Mouse (Mus musculus) lung, embryonic 15.5 days (tissue): ENCODE data around the gene Ephb6. TPM values are rescaled to one million over a fixed set of nuclear protein-coding genes. Genes with fewer than 3 reads are reported as not detected.

Experiments used
- ATAC-seq: fragments of 200-750 bp; cut with Nextera tagmentation; 2 replicates; pipeline ENCODE4 v1.8.0; 2017; ENCODE audit warnings: moderate number of reproducible peaks, borderline replicate concordance; ENCODE audit not compliant: low FRiP score, low TSS enrichment; ENCODE audit errors: extremely low read depth
- H3K27ac ChIP-seq: fragments of 300-500 bp; sonication (generic); 2 replicates; pipeline ENCODE4 v1.5.1; 2015; ENCODE audit warnings: moderate library complexity, mild to moderate bottlenecking, inconsistent platforms
- H3K27me3 ChIP-seq: fragments of 300-500 bp; sonication (generic); 2 replicates; pipeline ENCODE4 v1.6.1; 2015; ENCODE audit warnings: inconsistent platforms
- H3K36me3 ChIP-seq: fragments of 300-500 bp; sonication (generic); 2 replicates; pipeline ENCODE4 v1.6.1; 2015; ENCODE audit warnings: inconsistent platforms
- H3K4me1 ChIP-seq: fragments of 300-500 bp; sonication (generic); 2 replicates; pipeline ENCODE4 v1.6.1; 2015; ENCODE audit warnings: inconsistent platforms
- H3K4me2 ChIP-seq: fragments of 300-500 bp; sonication (generic); 2 replicates; pipeline ENCODE4 v1.6.1; 2015; ENCODE audit warnings: inconsistent platforms, mild to moderate bottlenecking, moderate library complexity
- H3K4me3 ChIP-seq: fragments of 300-500 bp; sonication (generic); 2 replicates; pipeline ENCODE4 v1.5.1; 2015; ENCODE audit warnings: mild to moderate bottlenecking, inconsistent platforms
- H3K9ac ChIP-seq: fragments of 300-500 bp; sonication (generic); 2 replicates; pipeline ENCODE4 v1.6.1; 2015; ENCODE audit warnings: inconsistent platforms
- H3K9me3 ChIP-seq: fragments of 300-500 bp; sonication (generic); 2 replicates; pipeline ENCODE4 v1.6.1; 2016; ENCODE audit warnings: inconsistent platforms
- WGBS: fragments of 180-500 bp; shearing (Covaris S2); methylation state at CpG from one replicate; pipeline ENCODE4 v1.1.7; 2015; 5-methylcytosine and 5-hydroxymethylcytosine counted together
- polyA plus RNA-seq: library from polyadenylated mRNA; unstranded; fragments of >200 nt; fragmentation: Nextera tagmentation; extraction: Ambion mirVana; gene quantifications from 2 replicates; pipeline ENCODE4 v1.2.1, GENCODE M21; 2015

The Ephb6 gene
- polyA plus RNA-seq, 1 experiment from 2014 or later: 14.5 TPM

DNA sequence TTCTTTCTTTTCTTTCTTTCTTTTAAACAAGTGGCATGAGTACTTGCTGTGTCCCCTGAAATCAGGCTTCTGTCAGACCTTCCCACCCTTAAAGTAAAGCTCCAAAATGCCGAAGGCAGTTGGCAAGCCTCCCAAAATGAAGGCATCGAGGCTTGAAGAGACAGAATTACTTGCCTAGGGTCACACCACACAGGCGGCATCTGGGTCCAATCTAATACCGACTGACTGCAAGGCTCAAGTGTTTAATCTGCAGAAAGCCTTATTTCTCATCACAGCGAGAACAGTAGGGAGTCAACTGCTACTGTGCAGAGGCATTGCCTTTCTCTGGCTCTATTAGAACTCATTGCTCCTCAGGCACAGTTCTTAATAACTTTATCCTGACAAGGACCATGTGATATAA lies 28.0 kb upstream of the Ephb6 start:
- ATAC-seq: no peak
- Histone ChIP-seq H3K4me2 (no peak overlapping the region), H3K4me1 (peaks cover 4% of the 10 kb centered on the region; the same call in 1 of the 2 replicates), H3K36me3 (no peaks in the 10 kb centered on the region), H3K9me3 (no peaks in the 10 kb centered on the region), H3K27me3 (no peaks in the 10 kb centered on the region), H3K27ac (no peak overlapping the region), H3K4me3 (no peak overlapping the region), H3K9ac (no peak overlapping the region)
- 44% methylated on average over 5 of the region's 5 CpGs for WGBS

DNA sequence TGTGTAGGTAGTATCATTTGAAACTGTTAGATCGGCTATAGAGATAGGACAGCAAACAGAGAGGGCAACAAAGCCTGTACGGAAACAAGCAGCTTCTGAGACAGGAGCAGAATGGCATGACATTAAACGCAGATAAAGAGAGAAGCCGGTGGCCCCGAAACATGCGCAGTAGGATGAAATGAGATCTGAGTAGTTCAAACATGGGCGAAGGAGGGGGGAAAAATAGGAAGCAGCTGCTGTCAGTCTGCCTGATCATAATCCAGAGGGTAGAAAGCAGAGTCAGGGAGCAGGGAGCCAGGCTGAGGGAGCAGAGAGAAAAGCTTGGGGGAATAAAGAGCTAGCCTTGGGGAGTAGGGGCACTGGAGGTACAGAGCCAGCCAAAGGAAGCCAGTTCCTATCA lies 24.0 kb upstream of the Ephb6 start:
- WGBS: 49% methylated on average over 7 of the region's 7 CpGs
- no peak for ATAC-seq
- no peak overlapping the region for H3K4me2 ChIP-seq
- no peaks in the 10 kb centered on the region for H3K9me3 ChIP-seq
- no peak overlapping the region for H3K27ac ChIP-seq
- H3K4me1 ChIP-seq: peaks cover 4% of the 10 kb centered on the region; the same call in 1 of the 2 replicates
- H3K36me3 ChIP-seq: no peaks in the 10 kb centered on the region
- no peak overlapping the region for H3K9ac ChIP-seq
- no peak overlapping the region for H3K4me3 ChIP-seq
- no peaks in the 10 kb centered on the region for H3K27me3 ChIP-seq

DNA sequence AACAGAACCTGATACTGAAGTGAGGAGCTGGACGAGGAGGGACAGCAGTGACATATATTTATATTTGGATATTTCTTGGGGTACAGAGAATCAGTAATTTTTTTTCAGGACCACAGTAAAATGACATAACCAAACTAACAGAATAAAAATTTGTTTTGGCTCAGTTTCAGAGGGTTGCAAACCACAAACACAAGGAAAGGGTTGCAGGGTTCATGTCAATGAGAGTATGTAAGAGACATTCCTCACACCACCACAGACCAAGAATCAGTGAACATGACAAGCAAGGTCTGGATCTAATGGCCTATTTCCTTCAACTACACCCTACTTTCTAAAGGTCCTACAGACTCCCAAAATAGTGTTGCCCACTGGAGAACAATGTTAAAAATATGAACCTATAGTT lies 23.1 kb upstream of the Ephb6 start:
- Histone ChIP-seq H3K4me1 (no peaks in the 10 kb centered on the region), H3K9ac (no peak overlapping the region), H3K4me3 (no peak overlapping the region), H3K27ac (no peak overlapping the region), H3K9me3 (no peaks in the 10 kb centered on the region), H3K27me3 (no peaks in the 10 kb centered on the region), H3K4me2 (no peak overlapping the region), H3K36me3 (no peaks in the 10 kb centered on the region)
- 61% methylated on average over 1 of the region's 1 CpGs for WGBS
- ATAC-seq: no peak

DNA sequence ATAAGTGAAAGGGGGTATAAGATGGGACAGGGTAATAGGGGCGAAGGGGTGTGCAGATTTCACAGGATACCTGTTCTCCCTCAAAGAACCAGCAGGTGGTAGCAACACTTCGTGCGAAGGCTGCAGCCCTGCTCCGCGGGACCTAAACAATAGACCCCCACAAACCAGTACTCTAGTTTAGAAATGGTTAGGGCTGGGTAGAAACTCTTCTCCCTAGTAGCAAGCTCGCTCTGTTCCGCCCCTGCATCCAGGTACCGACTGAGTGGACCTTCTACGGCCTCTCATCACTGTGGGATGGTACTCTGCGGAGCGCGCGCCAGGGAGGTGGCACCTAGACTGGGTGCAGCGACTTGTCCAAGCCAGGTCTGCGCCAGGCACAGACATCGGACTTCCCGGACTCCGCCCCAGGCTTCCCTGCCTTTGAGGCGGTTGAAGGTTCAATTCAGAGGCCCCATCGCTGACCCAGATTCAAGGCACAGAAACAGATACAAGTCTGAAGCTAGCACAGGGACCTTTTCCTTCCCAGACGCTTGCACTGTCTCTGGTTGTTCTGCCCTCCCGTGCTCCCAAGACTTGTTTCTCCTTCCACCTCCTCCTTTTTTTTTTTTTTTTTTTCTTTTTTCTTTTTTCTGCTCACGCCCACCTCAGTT lies 756 bp upstream of the Ephb6 start:
- peak; percentile 28 for ATAC-seq
- Histone ChIP-seq H3K9me3 (no peaks in the 10 kb centered on the region), H3K4me3 (peak overlapping the region; percentile 77), H3K9ac (peak overlapping the region; percentile 64), H3K27me3 (no peaks in the 10 kb centered on the region), H3K4me2 (peak overlapping the region; percentile 97), H3K36me3 (no peaks in the 10 kb centered on the region), H3K4me1 (peaks cover 9% of the 10 kb centered on the region), H3K27ac (peak overlapping the region; percentile 89)
- WGBS: under 1% methylated on average over 23 of the region's 23 CpGs

DNA sequence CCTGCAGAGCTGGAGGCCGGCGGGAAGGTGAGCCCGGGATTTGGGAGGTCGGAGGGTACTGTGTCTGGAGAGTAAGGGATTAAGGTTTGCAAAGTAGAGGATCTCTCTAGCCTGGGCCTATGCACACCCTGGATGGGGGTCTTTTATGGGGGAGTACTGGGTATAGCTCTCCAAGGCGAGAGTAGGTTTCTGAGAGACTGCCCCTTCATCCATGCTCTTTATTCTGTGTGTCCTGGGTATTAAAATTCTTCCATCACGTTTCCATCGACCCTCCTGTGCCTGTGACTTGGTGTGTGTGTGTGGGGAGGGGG lies 467 bp downstream of the Ephb6 start:
- H3K9me3 ChIP-seq: no peaks in the 10 kb centered on the region
- H3K27me3 ChIP-seq: no peaks in the 10 kb centered on the region
- no peaks in the 10 kb centered on the region for H3K36me3 ChIP-seq
- peak overlapping the region; percentile 64 for H3K9ac ChIP-seq
- H3K4me2 ChIP-seq: peak overlapping the region; percentile 97
- peaks cover 9% of the 10 kb centered on the region for H3K4me1 ChIP-seq
- 2% methylated on average over 7 of the region's 7 CpGs for WGBS
- peak overlapping the region; percentile 77 for H3K4me3 ChIP-seq
- peak; percentile 40; the same call in 1 of the 2 replicates for ATAC-seq
- H3K27ac ChIP-seq: peak overlapping the region; percentile 89

DNA sequence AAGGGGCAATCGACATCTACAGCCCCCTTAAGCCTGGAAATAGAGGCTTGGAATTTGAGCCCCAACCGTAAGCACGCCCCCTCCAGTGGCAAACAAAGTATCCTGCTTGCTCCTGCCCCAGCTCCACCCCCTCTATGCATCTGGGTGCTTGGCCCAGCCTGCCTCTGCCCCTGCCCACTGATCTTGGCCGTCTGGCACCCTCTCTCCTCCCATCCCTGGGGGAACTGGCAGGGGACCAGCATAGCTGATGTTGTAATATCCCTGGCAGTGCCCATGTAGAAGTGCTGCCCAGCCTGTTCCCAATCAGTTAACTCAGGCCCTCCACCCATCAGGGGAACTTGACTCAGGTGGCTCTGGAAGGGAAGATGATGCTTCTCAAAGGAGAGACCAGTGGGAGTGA lies 932 bp downstream of the Ephb6 start:
- Histone ChIP-seq H3K36me3 (no peaks in the 10 kb centered on the region), H3K4me3 (peak overlapping the region; percentile 77), H3K27me3 (no peaks in the 10 kb centered on the region), H3K27ac (no peak overlapping the region), H3K4me1 (peaks cover 9% of the 10 kb centered on the region), H3K4me2 (peak overlapping the region; percentile 97), H3K9me3 (no peaks in the 10 kb centered on the region), H3K9ac (0 out of 2 replicates have a peak overlapping the region, but pooled peaks have one; percentile 64)
- 5% methylated on average over 4 of the region's 4 CpGs for WGBS
- peak; percentile 3; the same call in 1 of the 2 replicates for ATAC-seq

DNA sequence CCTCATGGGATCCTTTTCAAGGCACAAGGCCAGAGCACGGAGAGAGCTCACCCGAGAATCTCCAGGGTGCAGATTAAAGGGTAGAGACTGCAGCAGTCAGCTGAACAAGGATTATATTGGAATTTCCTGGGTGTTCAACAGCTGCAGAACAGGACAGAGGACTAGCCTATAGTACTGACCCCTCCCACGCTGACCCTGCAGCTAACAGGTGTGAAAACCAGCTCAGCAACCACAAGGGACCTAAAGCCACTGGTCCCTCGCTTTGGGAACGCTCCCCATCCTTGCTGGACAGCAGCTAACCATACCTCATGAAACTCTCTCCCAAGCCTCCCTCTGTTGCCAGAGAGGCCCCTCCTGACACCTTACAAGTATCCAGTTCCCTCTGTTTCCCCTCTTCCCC lies 2.4 kb downstream of the Ephb6 start:
- Histone ChIP-seq H3K4me2 (no peak overlapping the region), H3K36me3 (no peaks in the 10 kb centered on the region), H3K9ac (no peak overlapping the region), H3K27me3 (no peaks in the 10 kb centered on the region), H3K27ac (no peak overlapping the region), H3K4me3 (no peak overlapping the region), H3K9me3 (no peaks in the 10 kb centered on the region), H3K4me1 (peaks cover 9% of the 10 kb centered on the region)
- no peak for ATAC-seq
- 56% methylated on average over 5 of the region's 5 CpGs for WGBS

DNA sequence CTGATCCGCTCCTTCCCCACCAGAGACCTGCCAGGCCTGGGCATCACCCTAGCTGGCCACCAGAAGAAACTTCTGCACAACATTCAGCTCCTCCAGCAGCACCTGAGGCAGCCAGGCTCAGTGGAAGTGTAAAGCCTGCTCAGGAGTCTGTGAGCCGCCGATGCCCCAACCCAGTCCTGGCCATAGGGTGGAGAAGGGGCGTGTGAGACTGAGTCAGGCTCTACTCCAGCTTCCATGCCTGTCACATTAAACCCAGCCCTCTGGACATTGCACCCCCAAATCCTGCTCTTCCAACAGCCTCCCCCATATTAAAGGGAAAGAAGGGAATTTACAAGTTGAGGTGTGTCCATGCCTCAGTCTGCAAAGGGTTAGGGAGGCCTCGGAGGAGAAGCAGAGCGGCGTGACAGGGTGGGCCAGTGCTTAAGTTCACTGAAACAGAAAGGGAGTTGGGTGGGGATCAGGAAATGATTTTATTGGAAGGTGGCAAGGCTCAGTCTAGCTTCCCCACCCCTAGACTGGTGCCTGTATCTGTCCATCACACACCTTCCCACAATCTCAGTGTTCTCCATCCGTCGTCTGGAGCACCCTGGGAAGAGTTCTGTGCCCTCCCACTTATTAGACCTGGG lies 15.0 kb downstream of the Ephb6 start:
- Histone ChIP-seq H3K9ac (no peak overlapping the region), H3K4me2 (no peak overlapping the region), H3K27ac (no peak overlapping the region), H3K36me3 (no peaks in the 10 kb centered on the region), H3K27me3 (no peaks in the 10 kb centered on the region), H3K4me1 (no peaks in the 10 kb centered on the region), H3K9me3 (no peaks in the 10 kb centered on the region), H3K4me3 (no peak overlapping the region)
- ATAC-seq: no peak
- 81% methylated on average over 9 of the region's 9 CpGs for WGBS

DNA sequence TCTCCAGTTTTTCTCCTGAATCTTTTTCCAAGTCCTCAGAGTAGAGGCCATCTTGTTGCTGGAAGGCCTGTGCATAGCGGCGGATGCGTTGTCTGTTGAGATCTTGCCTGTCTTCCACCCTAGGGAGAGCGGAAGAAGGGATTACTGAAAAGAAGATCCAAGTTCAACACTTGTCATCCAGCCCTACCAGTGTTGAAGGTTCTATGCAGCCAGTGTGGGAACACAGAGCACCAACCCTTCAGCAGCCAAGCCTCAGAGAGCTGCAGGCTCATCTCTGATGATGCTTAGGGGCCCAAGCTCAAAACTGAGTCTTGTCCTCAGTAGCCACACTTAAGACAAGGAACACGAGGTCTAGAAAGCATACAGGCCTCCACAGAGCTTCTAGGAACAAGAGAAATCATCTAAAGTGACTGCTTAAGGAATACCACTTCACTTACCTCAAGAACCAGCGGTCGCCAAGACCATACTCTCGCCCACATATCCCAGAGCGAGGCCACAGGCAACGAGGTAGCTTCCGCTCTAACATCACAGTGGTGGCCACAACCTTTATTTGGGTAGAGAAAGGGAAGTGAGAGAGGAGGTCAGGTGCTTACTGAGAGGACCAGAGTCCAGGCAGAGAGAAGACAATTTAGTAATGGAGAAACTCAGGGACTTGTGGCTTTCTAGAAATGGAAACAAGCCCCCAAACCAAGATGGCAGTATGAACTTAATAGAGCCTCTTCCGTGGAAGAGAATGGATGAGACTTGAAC lies 16.1 kb downstream of the Ephb6 start:
- Histone ChIP-seq H3K9ac (no peak overlapping the region), H3K4me2 (no peak overlapping the region), H3K27me3 (no peaks in the 10 kb centered on the region), H3K27ac (no peak overlapping the region), H3K36me3 (no peaks in the 10 kb centered on the region), H3K9me3 (no peaks in the 10 kb centered on the region), H3K4me3 (no peak overlapping the region), H3K4me1 (no peaks in the 10 kb centered on the region)
- 86% methylated on average over 12 of the region's 12 CpGs for WGBS
- no peak for ATAC-seq

DNA sequence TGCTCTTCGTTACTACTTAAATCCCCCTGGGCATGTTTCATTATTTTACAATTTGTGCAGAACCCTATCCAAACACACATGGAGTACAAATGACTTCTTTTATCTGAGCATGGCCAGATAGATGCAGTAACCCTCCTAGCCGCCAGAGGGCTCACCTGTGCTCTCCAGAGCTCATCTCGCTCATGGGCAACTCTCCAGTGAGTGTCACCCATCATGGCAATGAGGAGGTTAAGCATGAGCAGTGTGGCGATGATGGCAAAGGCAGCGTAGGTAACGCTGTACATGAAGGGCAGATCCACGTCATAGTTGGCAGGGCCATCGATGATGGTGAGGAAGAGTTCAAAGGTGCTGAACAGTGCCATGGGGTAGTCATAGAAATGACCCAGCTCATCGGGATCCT lies 17.4 kb downstream of the Ephb6 start:
- Histone ChIP-seq H3K4me1 (no peaks in the 10 kb centered on the region), H3K27me3 (no peaks in the 10 kb centered on the region), H3K27ac (no peak overlapping the region), H3K36me3 (no peaks in the 10 kb centered on the region), H3K4me2 (no peak overlapping the region), H3K9ac (no peak overlapping the region), H3K4me3 (no peak overlapping the region), H3K9me3 (no peaks in the 10 kb centered on the region)
- ATAC-seq: no peak
- WGBS: 65% methylated on average over 9 of the region's 9 CpGs

DNA sequence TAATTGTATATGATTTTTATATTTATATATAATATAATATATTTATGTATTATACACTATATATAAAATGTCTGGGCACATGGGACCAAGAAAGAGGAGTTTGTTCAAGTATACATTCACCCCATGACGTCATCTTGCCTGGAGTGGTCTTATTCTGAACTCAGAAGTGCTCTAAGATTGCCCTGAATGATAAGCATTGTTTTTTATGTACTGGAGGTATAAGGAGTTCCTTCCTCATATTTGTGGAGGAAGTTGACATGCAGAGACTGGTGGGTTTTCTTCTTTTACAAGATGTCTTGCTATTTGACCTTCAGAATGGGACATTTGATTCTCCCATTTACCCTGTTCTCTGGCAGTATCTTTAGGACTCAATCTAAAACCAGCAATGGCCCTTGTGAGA lies 22.9 kb downstream of the Ephb6 start:
- Histone ChIP-seq H3K4me2 (no peak overlapping the region), H3K9ac (no peak overlapping the region), H3K9me3 (no peaks in the 10 kb centered on the region), H3K36me3 (no peaks in the 10 kb centered on the region), H3K4me3 (no peak overlapping the region), H3K4me1 (no peaks in the 10 kb centered on the region), H3K27me3 (no peaks in the 10 kb centered on the region), H3K27ac (no peak overlapping the region)
- 52% methylated on average over 1 of the region's 1 CpGs for WGBS
- ATAC-seq: no peak

DNA sequence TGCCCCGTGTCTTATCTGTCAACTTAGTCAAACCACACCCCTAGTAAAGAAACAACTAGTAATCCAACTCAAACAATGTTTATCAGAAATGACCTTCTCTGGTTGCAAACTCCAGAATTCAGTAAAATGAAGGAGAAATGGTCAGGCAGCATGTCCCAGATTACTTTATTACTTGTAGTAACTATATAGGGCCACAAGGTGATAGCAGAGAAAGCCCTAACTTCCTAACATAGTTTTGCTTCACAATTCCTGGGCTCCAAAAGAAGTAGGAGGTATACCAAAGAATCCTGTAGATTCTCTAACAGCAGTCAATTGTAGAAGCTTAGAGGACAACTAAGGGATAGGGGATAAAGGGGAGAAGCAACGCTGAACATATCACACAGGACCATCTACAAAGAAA lies 25.5 kb downstream of the Ephb6 start:
- H3K27ac ChIP-seq: no peak overlapping the region
- WGBS: 47% methylated on average over 2 of the region's 2 CpGs
- no peaks in the 10 kb centered on the region for H3K9me3 ChIP-seq

More for the DNA sequence above, 25.5 kb downstream of the Ephb6 start:
- no peaks in the 10 kb centered on the region for H3K36me3 ChIP-seq
- no peaks in the 10 kb centered on the region for H3K27me3 ChIP-seq
- H3K4me1 ChIP-seq: no peaks in the 10 kb centered on the region
- no peak overlapping the region for H3K4me3 ChIP-seq
- no peak overlapping the region for H3K4me2 ChIP-seq
- ATAC-seq: no peak
- H3K9ac ChIP-seq: no peak overlapping the region
